Mouse (Mus musculus) hindbrain, embryonic 10.5 days (tissue): ENCODE measurements around the gene Rbck1. TPM values are rescaled to one million over a fixed set of nuclear protein-coding genes. Genes with fewer than 3 reads are reported as not detected.

Experiments used
- DNase-seq: peaks from one replicate; pipeline ENCODE4 v3.0.0-alpha.2; 2017; ENCODE audit warnings: low spot score
- H3K27ac ChIP-seq: fragments of 300-500 bp; sonication (generic); 2 replicates; pipeline ENCODE4 v1.5.1; 2016; ENCODE audit warnings: mild to moderate bottlenecking, moderate library complexity
- H3K27me3 ChIP-seq: fragments of 300-500 bp; sonication (generic); 2 replicates; pipeline ENCODE4 v1.6.1; 2016; ENCODE audit warnings: mild to moderate bottlenecking; ENCODE audit not compliant: poor library complexity, insufficient read depth, severe bottlenecking
- H3K36me3 ChIP-seq: fragments of 300-500 bp; sonication (generic); 2 replicates; pipeline ENCODE4 v1.6.1; 2016; ENCODE audit warnings: mild to moderate bottlenecking, moderate library complexity
- H3K4me1 ChIP-seq: fragments of 300-500 bp; sonication (generic); replicated peaks from 2 replicates; pipeline ENCODE4 v1.6.1; 2016; ENCODE audit warnings: mild to moderate bottlenecking
- H3K4me3 ChIP-seq: fragments of 300-500 bp; sonication (generic); 2 replicates; pipeline ENCODE4 v1.5.1; 2016; ENCODE audit warnings: mild to moderate bottlenecking, moderate library complexity
- H3K9me3 ChIP-seq: fragments of 300-500 bp; sonication (generic); 2 replicates; pipeline ENCODE4 v1.6.1; 2016; ENCODE audit warnings: mild to moderate bottlenecking, moderate library complexity
- WGBS: fragments of 180-500 bp; shearing (Covaris S2); methylation state at CpG from one replicate; pipeline ENCODE4 v1.1.7; 2016; 5-methylcytosine and 5-hydroxymethylcytosine counted together
- polyA plus RNA-seq: library from polyadenylated mRNA; unstranded; fragments of >200 nt; fragmentation: Nextera tagmentation; extraction: Ambion mirVana; gene quantifications from 2 replicates; pipeline ENCODE4 v1.2.1, GENCODE M21; 2016

Gene Rbck1
- polyA plus RNA-seq = 91.4 and 93.2 TPM in 2 replicates

DNA sequence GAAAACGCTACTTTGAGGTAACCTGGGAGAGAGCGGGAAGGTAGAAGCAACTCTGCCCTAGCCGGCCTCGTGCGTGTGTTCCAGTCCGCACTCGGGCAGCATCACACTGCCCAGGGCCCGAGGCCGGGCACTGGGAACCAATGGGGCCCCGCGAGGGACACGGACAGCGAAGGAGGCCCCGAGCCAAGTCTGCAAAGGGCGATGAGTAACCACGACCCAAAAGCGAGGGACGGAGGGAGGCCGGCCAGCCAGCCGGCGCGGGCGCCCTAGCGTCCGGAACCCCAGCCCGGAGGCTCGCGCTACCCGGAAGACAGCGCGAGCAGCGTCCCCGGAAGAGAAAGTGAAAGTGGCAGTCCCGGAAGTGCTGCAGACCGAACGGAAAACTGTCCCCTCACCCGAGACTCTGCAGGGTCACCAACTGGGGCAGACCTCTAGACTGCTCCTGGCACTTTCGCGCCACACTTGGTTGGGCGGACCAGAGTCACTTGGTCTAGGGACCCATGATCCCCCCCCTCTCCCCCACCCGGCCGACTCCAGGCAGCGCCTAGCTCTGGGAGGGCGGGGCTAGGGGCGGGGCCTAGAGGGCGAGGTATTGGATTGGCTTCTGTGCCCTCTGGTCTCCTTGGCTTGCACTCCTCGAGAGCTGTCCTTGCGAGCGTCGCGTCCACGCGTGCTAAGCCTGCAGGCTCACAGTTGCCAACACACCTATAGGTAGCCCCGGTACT lies at the start of gene Rbck1:
Gene Rbck1 (minus strand): TSS at position 553 of the 725 bp plus-strand sequence.
- Histone ChIP-seq H3K27ac (peak within 1 kb of the TSS; percentile 91), H3K36me3 (peaks cover 34% of the 10 kb centered on the region), H3K9me3 (no peaks in the 10 kb centered on the region), H3K4me1 (peaks cover 35% of the 10 kb centered on the region), H3K4me3 (peak within 1 kb of the TSS; percentile 90), H3K27me3 (peaks cover 4% of the 10 kb centered on the region; the same call in 1 of the 2 replicates)
- peak; percentile 93 for DNase-seq
- under 1% methylated on average over 54 of the region's 54 CpGs for WGBS

GRCm38 (mm10) chr2:152376345-152376741 lies 43.9 kb upstream of the Rbck1 start, which contains the start of gene Nrsn2:
Gene Nrsn2 (minus strand): TSS chr2:152376638.
- Histone ChIP-seq H3K4me1 (peaks cover 31% of the 10 kb centered on the region), H3K9me3 (no peaks in the 10 kb centered on the region), H3K27ac (peak within 1 kb of the TSS; percentile 83), H3K36me3 (no peaks in the 10 kb centered on the region), H3K4me3 (peak within 1 kb of the TSS; percentile 41), H3K27me3 (peaks cover 61% of the 10 kb centered on the region)
- 2% methylated on average over 16 of the region's 16 CpGs for WGBS
- peak; percentile 47 for DNase-seq

DNA sequence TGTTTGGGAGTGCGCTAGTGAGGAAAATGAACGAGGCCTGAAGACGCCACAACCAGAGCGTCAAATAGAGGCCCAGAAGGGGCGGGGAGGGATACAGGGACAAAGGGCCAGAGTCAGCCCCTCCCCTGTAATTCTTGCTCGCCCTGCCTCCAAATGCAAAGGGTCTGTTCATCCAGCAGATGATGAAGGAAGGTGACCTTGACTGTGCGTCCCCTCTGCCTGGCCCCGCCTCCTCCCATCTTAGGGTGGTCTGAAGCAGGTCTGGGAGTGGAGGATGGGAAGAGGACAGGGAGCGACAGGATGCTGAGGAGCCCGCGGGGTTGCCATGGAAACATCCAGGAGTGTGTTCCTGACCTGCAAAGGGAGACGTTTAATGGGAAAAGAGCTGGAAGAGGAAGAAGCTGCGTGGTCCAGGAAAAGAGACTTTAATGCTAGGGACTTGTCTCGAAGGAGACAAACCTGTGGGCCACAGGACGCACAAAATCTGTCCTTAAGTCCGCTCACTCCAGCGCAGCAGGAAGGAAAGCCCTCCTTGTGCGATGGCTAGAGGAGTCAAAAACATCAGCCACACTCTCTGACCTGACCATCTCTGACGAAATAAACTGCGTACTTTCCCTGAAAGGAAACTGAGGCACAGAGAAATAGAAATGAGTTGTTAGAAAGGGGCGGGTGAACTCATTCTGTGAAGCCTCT lies 43.3 kb upstream of the Rbck1 start:
- H3K27ac ChIP-seq = peak overlapping the region; percentile 83
- H3K27me3 ChIP-seq = peaks cover 64% of the 10 kb centered on the region
- no peaks in the 10 kb centered on the region for H3K36me3 ChIP-seq
- peak; percentile 72 for DNase-seq
- H3K4me3 ChIP-seq = peak overlapping the region; percentile 41
- peaks cover 31% of the 10 kb centered on the region for H3K4me1 ChIP-seq
- no peaks in the 10 kb centered on the region for H3K9me3 ChIP-seq
- WGBS = 2% methylated on average over 21 of the region's 21 CpGs

DNA sequence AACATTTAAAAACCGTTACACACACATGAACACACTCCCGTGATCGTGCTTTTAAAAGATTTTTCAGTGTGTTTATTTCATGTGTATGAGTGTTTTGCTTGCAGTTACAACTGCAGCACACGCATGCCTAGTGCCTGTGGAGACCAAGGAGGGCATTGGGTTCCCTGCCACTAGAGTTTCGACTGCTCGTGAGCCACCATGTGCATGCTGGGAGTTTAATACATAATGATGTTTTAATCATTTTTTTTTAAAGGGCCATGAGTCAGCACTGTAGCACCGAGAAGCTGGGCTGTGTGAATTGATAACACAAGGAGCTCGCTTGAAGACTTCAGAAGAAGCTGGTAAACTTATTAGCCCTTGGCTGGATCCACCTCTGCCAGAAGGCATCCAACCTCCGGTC lies 41.1 kb upstream of the Rbck1 start:
- H3K9me3 ChIP-seq = no peaks in the 10 kb centered on the region
- no peak for DNase-seq
- H3K36me3 ChIP-seq = no peaks in the 10 kb centered on the region
- peaks cover 67% of the 10 kb centered on the region for H3K27me3 ChIP-seq
- 85% methylated on average over 9 of the region's 9 CpGs for WGBS
- no peak overlapping the region for H3K4me3 ChIP-seq
- H3K4me1 ChIP-seq = peaks cover 36% of the 10 kb centered on the region
- no peak overlapping the region for H3K27ac ChIP-seq

DNA sequence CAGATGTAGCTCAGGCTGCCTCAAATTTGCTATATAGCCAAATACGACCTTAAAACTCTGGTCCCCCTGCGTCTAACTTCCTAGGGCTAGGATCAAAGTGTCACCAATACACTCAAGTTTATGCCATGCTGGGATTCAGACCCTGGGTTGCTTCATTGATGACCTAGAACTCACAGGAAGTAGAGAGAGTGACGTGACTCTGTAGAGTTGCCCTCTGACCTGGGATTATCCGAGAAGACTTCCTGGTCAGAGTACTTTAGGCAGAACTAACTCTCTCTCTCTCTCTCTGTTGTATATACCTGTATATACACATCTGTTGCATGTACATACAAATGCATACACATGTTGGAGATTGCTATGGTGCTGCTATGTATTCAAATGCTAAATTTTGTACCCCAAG lies 40.2 kb upstream of the Rbck1 start:
- Histone ChIP-seq H3K36me3 (no peaks in the 10 kb centered on the region), H3K4me1 (peaks cover 36% of the 10 kb centered on the region), H3K27ac (no peak overlapping the region), H3K27me3 (peaks cover 58% of the 10 kb centered on the region), H3K4me3 (no peak overlapping the region), H3K9me3 (no peaks in the 10 kb centered on the region)
- 68% methylated on average over 4 of the region's 4 CpGs for WGBS
- no peak for DNase-seq

GRCm38 (mm10) chr2:152372104-152372503 lies 39.7 kb upstream of the Rbck1 start:
- peaks cover 53% of the 10 kb centered on the region for H3K27me3 ChIP-seq
- no peak for DNase-seq
- no peak overlapping the region for H3K4me3 ChIP-seq
- H3K9me3 ChIP-seq = no peaks in the 10 kb centered on the region
- peaks cover 36% of the 10 kb centered on the region for H3K4me1 ChIP-seq
- no peaks in the 10 kb centered on the region for H3K36me3 ChIP-seq
- H3K27ac ChIP-seq = no peak overlapping the region
- WGBS = 89% methylated on average over 7 of the region's 7 CpGs

DNA sequence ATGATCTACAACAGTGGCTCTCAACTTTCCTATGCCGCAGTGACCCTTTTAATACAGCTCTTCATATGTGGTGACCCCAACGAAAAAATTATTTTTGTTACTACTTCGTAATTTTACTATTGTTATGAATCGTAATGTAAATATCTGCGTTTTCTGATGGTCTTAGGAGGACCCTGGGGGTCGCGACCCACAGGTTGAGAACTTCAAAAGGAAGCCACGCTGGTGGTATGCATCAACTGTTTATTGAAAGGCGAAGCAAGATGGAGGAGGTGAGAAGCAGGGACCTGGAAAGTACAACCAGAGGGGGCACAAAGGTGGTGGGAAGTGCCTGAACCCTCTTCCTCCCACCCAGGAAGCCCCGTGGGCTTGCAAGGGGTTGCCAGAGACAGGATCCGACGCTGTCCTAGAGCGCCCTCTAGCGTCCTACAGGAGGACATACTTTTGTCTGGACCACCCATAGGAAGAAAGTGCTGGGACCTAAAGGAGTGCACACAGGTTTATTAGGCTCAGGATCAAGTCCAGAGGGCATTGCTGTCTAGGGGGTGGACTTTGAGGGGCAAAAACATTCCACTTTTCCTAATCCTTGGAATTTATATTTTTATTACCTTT lies 36.2 kb upstream of the Rbck1 start:
- Histone ChIP-seq H3K36me3 (no peaks in the 10 kb centered on the region), H3K4me3 (no peak overlapping the region), H3K27ac (no peak overlapping the region), H3K9me3 (no peaks in the 10 kb centered on the region), H3K4me1 (peaks cover 8% of the 10 kb centered on the region), H3K27me3 (peaks cover 18% of the 10 kb centered on the region)
- peak; percentile 65 for DNase-seq
- 28% methylated on average over 14 of the region's 14 CpGs for WGBS

- WGBS = 87% methylated on average over 5 of the region's 5 CpGs
- Histone ChIP-seq H3K27ac (no peak overlapping the region), H3K36me3 (no peaks in the 10 kb centered on the region), H3K4me1 (peaks cover 11% of the 10 kb centered on the region), H3K9me3 (no peaks in the 10 kb centered on the region), H3K4me3 (no peak overlapping the region), H3K27me3 (peaks cover 15% of the 10 kb centered on the region)
- no peak for DNase-seq
Measured at GRCm38 (mm10) chr2:152367917-152368316, 35.5 kb upstream of the Rbck1 start.

- Histone ChIP-seq H3K9me3 (no peaks in the 10 kb centered on the region), H3K27me3 (no peaks in the 10 kb centered on the region), H3K36me3 (no peaks in the 10 kb centered on the region), H3K4me3 (peak overlapping the region; percentile 32), H3K4me1 (peaks cover 7% of the 10 kb centered on the region; the same call in 1 of the 2 replicates), H3K27ac (peak overlapping the region; percentile 81)
- 12% methylated on average over 17 of the region's 17 CpGs for WGBS
- peak; percentile 76 for DNase-seq
Measured at GRCm38 (mm10) chr2:152363245-152364147, 31.0 kb upstream of the Rbck1 start.

GRCm38 (mm10) chr2:152361193-152361592 lies 28.7 kb upstream of the Rbck1 start:
- Histone ChIP-seq H3K36me3 (no peaks in the 10 kb centered on the region), H3K4me3 (no peak overlapping the region), H3K4me1 (peaks cover 7% of the 10 kb centered on the region; the same call in 1 of the 2 replicates), H3K27ac (no peak overlapping the region), H3K27me3 (no peaks in the 10 kb centered on the region), H3K9me3 (no peaks in the 10 kb centered on the region)
- WGBS = 90% methylated on average over 8 of the region's 8 CpGs
- DNase-seq = no peak

GRCm38 (mm10) chr2:152360271-152360775 lies 27.9 kb upstream of the Rbck1 start:
- Histone ChIP-seq H3K27ac (no peak overlapping the region), H3K9me3 (no peaks in the 10 kb centered on the region), H3K27me3 (no peaks in the 10 kb centered on the region), H3K4me3 (no peak overlapping the region), H3K4me1 (peaks cover 7% of the 10 kb centered on the region; the same call in 1 of the 2 replicates), H3K36me3 (no peaks in the 10 kb centered on the region)
- DNase-seq = no peak
- 70% methylated on average over 7 of the region's 7 CpGs for WGBS

DNA sequence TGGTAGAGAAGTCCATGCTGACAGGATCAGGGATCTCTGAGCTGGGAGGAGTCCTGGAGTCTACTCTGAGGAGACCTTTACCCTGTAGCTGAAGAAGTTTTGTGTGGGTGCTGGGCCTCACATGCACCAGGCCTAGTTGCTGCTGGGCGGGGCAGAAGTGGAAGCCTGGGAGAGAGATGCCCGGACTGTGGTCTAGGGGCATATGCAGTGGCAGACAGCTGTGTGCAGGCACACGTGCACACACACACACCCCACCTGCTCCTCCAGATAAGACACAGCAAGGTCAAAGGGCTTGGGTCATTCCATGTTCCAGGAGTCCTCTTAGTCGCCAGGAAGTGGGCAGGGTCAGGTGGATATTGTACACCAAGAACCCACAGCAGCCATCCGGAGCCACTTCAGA lies 27.2 kb upstream of the Rbck1 start:
- H3K4me1 ChIP-seq = peaks cover 7% of the 10 kb centered on the region; the same call in 1 of the 2 replicates
- H3K9me3 ChIP-seq = no peaks in the 10 kb centered on the region
- no peak overlapping the region for H3K27ac ChIP-seq
- H3K4me3 ChIP-seq = no peak overlapping the region
- WGBS = 82% methylated on average over 5 of the region's 5 CpGs
- DNase-seq = no peak
- H3K27me3 ChIP-seq = no peaks in the 10 kb centered on the region
- H3K36me3 ChIP-seq = no peaks in the 10 kb centered on the region
